Mouse (Mus musculus): ENCODE measurements around the gene 1700019D03Rik. TPM values are rescaled to one million over a fixed set of nuclear protein-coding genes. Genes with fewer than 3 reads are reported as not detected.
"Not testable (repeated sequence)": the region's sequence is repeated elsewhere in the genome, so short reads cannot be mapped to it uniquely, and the experiment has no call there.

1700019D03Rik gene
- polyA plus RNA-seq, 1 experiment: 1.4 TPM

GRCm38 (mm10) chr1:52934494-52934893 lies 85.5 kb downstream of the 1700019D03Rik start:
- Histone ChIP-seq H3K4me3 (replicated peaks; ENCODE audit: extremely low read depth, low read depth, low read length) (no peak overlapping the region), H3K4me1 (ENCODE audit: control insufficient read depth, insufficient read depth, low read length) (no peaks in the 10 kb centered on the region)
- 78% methylated on average over 5 of the region's 5 CpGs for WGBS
- TF ChIP-seq POLR2A (IDR thresholded peaks at IDR 0.05; ENCODE audit: borderline replicate concordance, extremely low read depth, low read depth, low read length) (no peak), CTCF (IDR thresholded peaks at IDR 0.05; ENCODE audit: insufficient read depth, low read length) (no peak)
- no peak for DNase-seq

- not testable (repeated sequence) for H3K4me3 ChIP-seq (replicated peaks; ENCODE audit: extremely low read depth, low read depth, low read length); DNase-seq; H3K4me1 ChIP-seq (ENCODE audit: control insufficient read depth, insufficient read depth, low read length)
- WGBS: 50% methylated on average over 1 of the region's 1 CpGs
Measured at GRCm38 (mm10) chr1:52924482-52924881, 95.5 kb downstream of the 1700019D03Rik start.

DNA sequence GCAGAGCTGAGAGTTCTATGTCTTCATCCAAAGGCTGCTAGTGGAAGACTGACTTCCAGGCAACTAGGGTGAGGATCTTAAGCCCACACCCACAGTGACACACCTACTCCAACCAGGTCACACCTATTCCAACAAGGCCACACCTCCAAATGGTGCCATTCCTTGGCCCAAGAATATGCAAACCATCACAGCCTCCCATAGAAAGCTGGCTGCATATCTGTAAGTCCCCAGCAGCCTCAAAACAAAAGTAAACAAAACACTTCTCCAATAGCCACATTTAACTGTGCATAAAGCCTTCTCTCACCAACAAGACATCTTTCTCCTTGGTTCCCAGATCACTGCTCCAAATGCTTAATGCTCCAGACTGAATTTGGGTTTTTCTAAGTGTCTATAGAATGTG lies 101.1 kb downstream of the 1700019D03Rik start:
- not testable (repeated sequence) for H3K4me1 ChIP-seq (ENCODE audit: control insufficient read depth, insufficient read depth, low read length); DNase-seq; H3K4me3 ChIP-seq (replicated peaks; ENCODE audit: extremely low read depth, low read depth, low read length)

GRCm38 (mm10) chr1:52916655-52917054 lies 103.3 kb downstream of the 1700019D03Rik start:
- no peak overlapping the region for H3K4me3 ChIP-seq (replicated peaks; ENCODE audit: extremely low read depth, low read depth, low read length)
- TF ChIP-seq CTCF (IDR thresholded peaks at IDR 0.05; ENCODE audit: insufficient read depth, low read length) (no peak), POLR2A (IDR thresholded peaks at IDR 0.05; ENCODE audit: borderline replicate concordance, extremely low read depth, low read depth, low read length) (no peak)
- no peak for DNase-seq
- WGBS: 74% methylated on average over 2 of the region's 2 CpGs
- no peaks in the 10 kb centered on the region for H3K4me1 ChIP-seq (ENCODE audit: control insufficient read depth, insufficient read depth, low read length)

- TF ChIP-seq CTCF (IDR thresholded peaks at IDR 0.05; ENCODE audit: insufficient read depth, low read length): no peak
- no peak for TF ChIP-seq POLR2A (IDR thresholded peaks at IDR 0.05; ENCODE audit: borderline replicate concordance, extremely low read depth, low read depth, low read length)
- Histone ChIP-seq H3K4me1 (ENCODE audit: control insufficient read depth, insufficient read depth, low read length) (no peaks in the 10 kb centered on the region), H3K4me3 (replicated peaks; ENCODE audit: extremely low read depth, low read depth, low read length) (no peak overlapping the region)
- 80% methylated on average over 3 of the region's 3 CpGs for WGBS
- no peak for DNase-seq
Measured at GRCm38 (mm10) chr1:52909783-52910182, 110.2 kb downstream of the 1700019D03Rik start.

DNA sequence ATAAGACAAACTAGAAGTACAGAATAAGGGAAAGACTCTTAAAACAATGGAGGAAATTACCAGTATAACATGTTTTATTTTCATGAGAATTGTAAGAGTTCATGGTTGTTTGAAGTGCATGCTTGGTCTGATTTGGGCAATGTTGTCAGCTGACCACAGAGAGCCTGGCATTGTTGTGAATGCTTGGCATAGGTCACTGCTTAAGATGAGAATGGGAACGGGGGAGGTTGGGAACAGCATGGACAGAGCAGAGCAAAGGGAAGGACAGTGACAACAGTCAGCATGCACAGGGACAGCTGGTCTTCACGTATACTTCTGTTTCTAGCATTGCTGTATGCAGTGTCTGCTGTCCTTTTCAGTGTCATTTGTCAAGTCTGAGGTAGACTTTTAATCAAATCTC lies 135.8 kb downstream of the 1700019D03Rik start:
- DNase-seq: no peak

More for the DNA sequence above, 135.8 kb downstream of the 1700019D03Rik start:
- Histone ChIP-seq H3K4me3 (replicated peaks; ENCODE audit: extremely low read depth, low read depth, low read length) (no peak overlapping the region), H3K4me1 (ENCODE audit: control insufficient read depth, insufficient read depth, low read length) (no peaks in the 10 kb centered on the region)
- TF ChIP-seq POLR2A (IDR thresholded peaks at IDR 0.05; ENCODE audit: borderline replicate concordance, extremely low read depth, low read depth, low read length): no peak
- no peak for TF ChIP-seq CTCF (IDR thresholded peaks at IDR 0.05; ENCODE audit: insufficient read depth, low read length)
- 79% methylated on average over 2 of the region's 2 CpGs for WGBS

Other genes starting within 250 kb of the 1700019D03Rik start
- 7.0 and 9.3 TPM in 2 replicates for gene Inpp1, start 202.5 kb downstream of the 1700019D03Rik start, polyA plus RNA-seq (2012; rRNA removed)
- gene Hibch, start 175.2 kb downstream of the 1700019D03Rik start, polyA plus RNA-seq (2012; rRNA removed): 11.5 and 18.3 TPM in 2 replicates
- gene Mstn, start 41.5 kb upstream of the 1700019D03Rik start, polyA plus RNA-seq (2012; rRNA removed): 0.25 TPM in 1 of 2 replicates, not detected in the other
- not detected in 2 replicates for gene 1700019A02Rik, start 167.5 kb upstream of the 1700019D03Rik start, polyA plus RNA-seq (2012; rRNA removed)

Measured in lung, adult 2 months (tissue).